Mouse (Mus musculus) spleen, postnatal 10 days (tissue): ENCODE data around the gene Lss.

Experiments
- DNase-seq, 2 experiments: peaks; one replicate each; pipeline ENCODE4 v3.0.0; 2021 to 2022; ENCODE audit warnings: low spot score in 2 of 2

The Lss gene

GRCm38 (mm10) chr10:76531375-76531774, at the start of gene Lss:
TSS of gene Lss (plus strand) at chr10:76531588.
- DNase-seq: peak; percentile 87 to 95

DNA sequence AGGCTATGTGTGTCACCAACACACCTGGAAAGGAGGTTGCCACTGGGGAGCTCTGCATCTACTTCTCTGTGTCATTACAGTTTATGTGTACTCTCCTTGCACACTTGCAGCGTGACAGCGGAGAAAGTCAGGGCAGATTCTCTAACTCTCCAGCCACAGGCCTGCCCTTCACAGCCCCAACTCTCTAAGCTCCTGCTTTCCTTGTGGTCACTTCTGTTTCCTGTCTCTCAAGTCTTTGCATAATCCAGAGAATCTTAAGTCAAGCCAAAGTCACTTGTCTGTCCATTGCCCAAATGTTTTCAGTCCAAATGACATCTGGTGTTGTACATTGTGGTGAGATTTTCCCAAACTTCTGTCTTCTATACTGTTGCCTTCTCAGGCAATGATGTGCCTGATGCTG, 45.1 kb upstream of the Lss start:
- no peak for DNase-seq

GRCm38 (mm10) chr10:76488265-76488664, 43.1 kb upstream of the Lss start:
- no peak for DNase-seq

GRCm38 (mm10) chr10:76489205-76489604, 42.2 kb upstream of the Lss start:
- no peak for DNase-seq

DNA sequence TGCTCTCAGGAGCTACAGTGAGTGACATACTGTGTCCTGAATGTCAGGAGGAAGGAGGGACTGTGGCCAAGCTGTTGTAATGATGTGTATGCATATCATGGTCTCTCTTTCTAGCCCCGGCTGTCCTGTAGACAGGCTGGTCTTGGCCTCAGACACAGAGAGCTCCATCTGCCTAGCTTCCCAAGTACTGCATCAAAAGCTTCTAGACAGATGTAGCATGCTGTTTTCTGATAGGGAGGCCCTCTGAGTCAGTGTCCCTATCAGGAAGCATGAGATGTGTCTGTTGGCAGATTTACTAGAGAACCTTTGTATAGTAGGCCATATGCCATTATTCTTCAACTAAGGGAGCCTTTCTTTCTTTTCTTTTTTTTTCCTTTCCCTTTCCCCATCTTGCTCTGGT, 37.9 kb upstream of the Lss start:
- no peak for DNase-seq

GRCm38 (mm10) chr10:76495501-76495900, 35.9 kb upstream of the Lss start:
- no peak for DNase-seq

DNA sequence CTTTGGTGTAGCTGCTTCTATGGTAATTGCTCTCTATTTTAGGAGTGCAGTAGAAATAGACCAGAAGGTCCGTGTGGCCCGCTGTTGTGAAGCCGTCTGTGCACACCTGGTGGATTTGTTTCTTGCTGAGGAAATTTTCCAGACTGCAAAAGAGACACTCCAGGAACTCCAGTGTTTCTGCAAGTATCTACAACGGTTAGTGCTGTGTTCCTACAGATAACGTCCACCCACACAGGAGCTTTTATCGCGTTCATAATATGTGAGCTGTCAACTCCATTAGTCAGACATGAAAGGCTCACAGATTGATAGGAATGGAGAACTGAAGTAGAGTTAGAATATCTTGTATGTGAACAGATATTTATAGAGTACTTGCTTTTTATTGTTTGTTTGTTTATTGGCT, 35.0 kb upstream of the Lss start:
- no peak for DNase-seq

GRCm38 (mm10) chr10:76497522-76497921, 33.9 kb upstream of the Lss start:
- DNase-seq: no peak

GRCm38 (mm10) chr10:76504271-76504943, 27.0 kb upstream of the Lss start:
- DNase-seq: no peak

GRCm38 (mm10) chr10:76505865-76506264, 25.5 kb upstream of the Lss start:
- no peak for DNase-seq

GRCm38 (mm10) chr10:76512965-76513583, 18.3 kb upstream of the Lss start:
- DNase-seq: peak; percentile 73 to 90

DNA sequence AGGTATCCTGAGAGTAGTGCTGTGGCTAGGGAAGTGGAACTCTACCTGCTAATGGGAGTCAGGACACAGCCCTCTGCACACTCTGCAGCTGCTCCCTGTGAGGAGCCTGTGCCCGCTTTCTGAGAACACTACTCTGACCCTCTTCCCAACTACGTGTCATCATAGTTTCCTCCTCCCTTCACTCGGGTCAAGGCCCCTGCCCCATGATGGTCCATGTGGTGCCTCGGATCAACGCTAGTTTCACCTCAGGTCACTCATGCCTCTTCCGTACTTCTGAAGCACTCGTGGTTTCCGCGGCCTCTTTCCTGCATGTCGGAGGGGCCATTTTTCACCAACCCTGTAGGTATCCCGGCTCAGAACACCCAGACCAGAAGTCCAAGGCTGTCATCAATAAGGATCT, 466 bp upstream of the Lss start:
- no peak for DNase-seq

- no peak for DNase-seq
These were observed 440 bp downstream of the Lss start for GRCm38 (mm10) chr10:76531828-76532227.

DNA sequence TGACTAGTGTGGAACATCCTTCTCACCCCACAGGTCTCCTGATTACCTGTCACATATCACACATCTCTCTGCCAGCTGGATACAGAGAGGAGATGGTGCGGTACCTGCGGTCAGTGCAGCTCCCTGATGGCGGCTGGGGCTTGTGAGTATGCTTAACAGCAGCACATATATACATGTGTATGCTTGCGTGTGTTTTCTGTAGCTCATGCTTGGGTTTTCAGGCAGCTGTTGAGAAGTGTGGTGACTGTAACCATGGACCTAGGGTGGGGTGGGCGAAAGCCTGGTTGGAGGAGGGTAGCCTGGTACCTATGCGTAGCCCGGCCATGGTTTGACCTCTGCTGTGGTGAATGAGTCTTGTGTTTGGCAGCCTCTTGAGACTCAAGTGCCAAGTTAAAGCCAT, 4.1 kb downstream of the Lss start:
- DNase-seq: no peak

- no peak for DNase-seq
These were observed 6.2 kb downstream of the Lss start for GRCm38 (mm10) chr10:76537619-76538018.

GRCm38 (mm10) chr10:76541336-76542085, 10.1 kb downstream of the Lss start:
- DNase-seq: no peak

- DNase-seq: no peak
These were observed 11.4 kb downstream of the Lss start for GRCm38 (mm10) chr10:76542636-76543375.

DNA sequence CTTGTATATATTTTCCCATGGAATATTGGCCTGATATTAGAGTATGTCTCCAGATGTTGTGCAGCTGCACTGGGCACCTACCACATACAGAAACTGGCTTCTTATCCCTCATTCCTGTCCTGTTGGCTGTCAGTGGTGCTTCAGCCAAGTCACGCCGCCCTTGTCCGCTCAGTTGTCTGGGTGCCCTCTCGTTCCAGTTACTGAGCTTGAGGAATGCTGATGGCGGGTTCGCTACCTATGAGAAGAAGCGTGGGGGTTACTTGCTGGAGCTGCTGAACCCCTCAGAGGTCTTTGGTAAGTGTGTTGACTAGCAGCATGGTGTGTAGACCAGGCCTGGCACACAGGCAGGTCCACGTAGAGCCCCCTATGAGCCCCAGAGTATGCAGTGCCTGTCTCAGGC, 15.2 kb downstream of the Lss start:
- DNase-seq: no peak

DNA sequence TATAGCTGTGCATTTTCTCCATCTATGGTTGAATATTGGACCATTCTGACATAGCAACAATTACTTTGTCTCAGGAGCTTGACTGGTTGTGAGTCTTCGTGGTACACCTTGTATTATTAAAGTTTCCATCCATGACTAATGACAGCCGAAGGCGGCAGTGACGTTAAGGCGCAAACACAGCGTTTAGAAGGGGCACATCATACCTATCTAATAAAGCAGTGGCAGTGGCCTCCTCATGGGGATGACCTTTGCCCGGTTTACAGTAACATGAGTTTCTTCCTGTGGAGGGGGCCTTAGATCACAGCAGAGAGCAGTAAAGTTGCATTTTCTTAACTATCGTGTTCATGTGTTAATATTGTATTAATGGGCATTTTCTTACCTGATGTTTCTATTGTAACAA, 16.8 kb downstream of the Lss start:
- no peak for DNase-seq

GRCm38 (mm10) chr10:76550458-76550857, 19.1 kb downstream of the Lss start:
- DNase-seq: no peak

DNA sequence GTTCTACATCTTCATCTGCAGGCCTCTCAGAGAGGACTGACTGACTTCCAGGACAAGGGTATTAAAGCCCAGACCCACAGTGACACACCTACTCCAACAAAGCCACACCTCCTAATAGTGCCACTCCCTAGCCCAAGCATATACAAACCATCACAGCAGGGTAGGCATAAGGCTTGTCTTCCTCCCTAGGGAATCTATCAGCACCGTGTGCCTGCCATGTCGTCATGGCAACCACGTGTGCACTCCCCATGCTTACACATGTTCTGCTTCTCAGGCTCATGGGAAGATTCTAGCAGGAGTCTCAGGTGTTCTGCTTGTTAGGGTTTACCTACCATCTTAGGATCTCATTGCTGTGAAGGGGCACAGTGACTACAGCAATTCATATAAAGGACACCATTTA, 20.2 kb downstream of the Lss start:
- DNase-seq: no peak

DNA sequence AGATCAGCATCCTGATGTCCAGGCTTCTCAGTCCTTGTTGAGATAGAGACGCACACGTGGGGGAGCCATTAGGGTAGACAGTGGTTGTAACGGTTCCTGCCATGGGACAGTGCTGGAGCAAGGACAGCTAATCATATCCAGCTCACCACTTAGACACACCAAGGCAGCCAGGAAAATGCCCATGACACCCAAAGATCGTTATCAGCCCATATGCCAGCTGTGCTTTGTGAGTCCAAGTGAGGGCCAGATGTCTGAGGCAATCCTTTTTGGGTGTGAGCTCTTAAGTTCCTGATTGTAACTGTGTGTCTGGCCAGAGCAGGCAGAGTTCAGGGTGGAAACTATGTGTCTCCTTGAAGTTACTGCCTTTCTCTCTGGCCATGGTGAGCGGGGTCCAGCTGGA, 22.7 kb downstream of the Lss start:
- no peak for DNase-seq
